Mouse (Mus musculus): ENCODE measurements around the gene Gm21887. TPM values are rescaled to one million over a fixed set of nuclear protein-coding genes. Genes with fewer than 3 reads are reported as not detected.
A peak's percentile ranks its signal among the peaks of the same experiment; 100 is the strongest.
"Not testable (repeated sequence)": the region's sequence is repeated elsewhere in the genome, so short reads cannot be mapped to it uniquely, and the experiment has no call there.

Gene Gm21887
- polyA plus RNA-seq (2016; fragmentation: Nextera tagmentation; extraction: Ambion mirVana): 249 and 311 TPM in 2 replicates

DNA sequence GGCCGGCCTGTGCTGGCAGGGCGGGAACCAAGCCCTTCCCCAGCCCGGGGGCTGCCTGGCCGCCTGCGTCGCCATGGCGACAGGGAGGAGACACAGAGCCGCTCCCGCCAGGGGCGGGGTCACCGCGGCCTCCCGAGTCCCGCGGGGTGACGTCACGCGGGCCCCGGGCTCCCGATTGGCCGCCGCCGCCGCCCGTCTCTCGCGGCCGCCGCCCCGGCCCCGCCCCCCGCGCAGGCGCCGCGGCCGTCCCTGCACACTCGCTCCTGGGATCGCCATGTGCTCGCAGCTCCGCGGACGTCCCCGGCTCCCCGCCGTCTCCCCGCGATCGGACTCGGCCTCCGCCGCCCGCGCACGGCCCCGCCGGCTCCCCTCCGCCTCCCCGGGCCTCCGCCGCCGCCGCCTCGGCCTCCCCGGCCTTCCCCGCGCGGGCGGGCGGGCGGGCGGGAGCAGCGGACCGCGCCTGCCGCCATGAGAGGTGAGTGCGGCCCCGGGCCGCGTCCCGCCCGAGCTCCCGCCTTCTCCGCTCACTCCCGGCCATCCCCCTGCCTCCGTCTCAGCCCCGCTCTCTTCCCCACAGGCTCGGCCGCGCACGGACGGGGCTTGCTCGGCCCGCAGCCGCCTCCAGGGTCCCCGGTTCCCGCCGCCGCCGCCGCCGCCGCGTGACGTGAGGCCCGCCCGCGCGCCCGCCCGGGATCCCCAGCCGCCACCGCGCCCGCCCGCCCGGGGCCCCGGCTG lies at the start of gene Gm21887:
TSS of gene Gm21887 (plus strand) at position 644 of the 735 bp plus-strand sequence.
- Histone ChIP-seq H3K4me3 (peak within 1 kb of the TSS; percentile 50), H3K4me1 (peaks cover 36% of the 10 kb centered on the region), H3K36me3 (replicated peaks) (peaks cover 18% of the 10 kb centered on the region), H3K27ac (peak within 1 kb of the TSS; percentile 86), H3K9me3 (peaks cover 59% of the 10 kb centered on the region)
- not testable (repeated sequence) for H3K27me3 ChIP-seq (ENCODE audit: poor library complexity, severe bottlenecking)
- 85% methylated on average over 118 of the region's 118 CpGs for WGBS
- DNase-seq (ENCODE audit: extremely low spot score, low spot score): peak; percentile 85

DNA sequence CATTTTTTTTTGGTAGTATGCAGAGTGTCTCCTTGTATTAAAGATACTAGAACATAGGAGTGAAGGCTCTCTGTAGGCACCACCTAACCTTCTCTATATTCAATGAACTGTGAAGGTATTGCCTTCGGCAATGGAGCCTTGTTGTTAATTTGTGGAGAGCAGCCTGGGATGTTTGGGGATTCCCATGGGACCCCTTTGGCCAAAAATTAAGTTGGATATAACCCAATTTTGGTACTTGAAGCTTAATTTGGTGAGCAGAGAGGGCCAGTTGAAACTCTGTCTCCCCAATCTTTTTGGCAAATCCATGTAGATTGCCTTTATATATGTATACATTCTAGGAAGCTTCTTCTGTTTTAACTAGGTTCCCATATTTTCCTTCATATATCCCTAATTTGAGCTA lies 40.1 kb upstream of the Gm21887 start:
- 96% methylated on average over 1 of the region's 1 CpGs for WGBS
- Histone ChIP-seq H3K27ac (no peak overlapping the region), H3K36me3 (replicated peaks) (peaks cover 48% of the 10 kb centered on the region), H3K4me3 (no peak overlapping the region), H3K4me1 (no peaks in the 10 kb centered on the region), H3K9me3 (peaks cover 45% of the 10 kb centered on the region), H3K27me3 (ENCODE audit: poor library complexity, severe bottlenecking) (peaks cover 4% of the 10 kb centered on the region; the same call in 1 of the 2 replicates)
- no peak for DNase-seq (ENCODE audit: extremely low spot score, low spot score)

DNA sequence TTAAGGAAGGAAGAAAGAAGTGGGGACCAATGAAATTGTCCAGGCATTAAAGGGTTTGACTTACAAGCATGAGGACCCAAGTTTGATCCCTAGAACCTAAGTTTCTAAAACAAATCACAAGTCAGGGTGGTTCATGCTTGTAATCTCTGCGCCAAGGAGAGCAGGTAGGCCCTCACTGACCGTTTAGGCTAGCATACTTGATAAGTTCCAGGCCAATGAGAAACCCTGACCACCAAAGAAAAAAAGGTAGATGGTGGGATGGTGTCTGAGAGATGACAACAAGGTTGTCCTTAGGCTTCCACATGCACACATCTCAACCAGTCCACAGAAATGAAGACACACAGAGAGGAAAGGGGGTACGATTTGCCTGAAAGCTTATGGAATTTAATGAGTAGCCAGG lies 39.7 kb upstream of the Gm21887 start:
- DNase-seq (ENCODE audit: extremely low spot score, low spot score); H3K27ac ChIP-seq; H3K27me3 ChIP-seq (ENCODE audit: poor library complexity, severe bottlenecking); H3K4me1 ChIP-seq; H3K4me3 ChIP-seq: not testable (repeated sequence)
- Histone ChIP-seq H3K36me3 (replicated peaks) (peaks cover 53% of the 10 kb centered on the region), H3K9me3 (peaks cover 49% of the 10 kb centered on the region)
- 88% methylated on average over 3 of the region's 3 CpGs for WGBS

DNA sequence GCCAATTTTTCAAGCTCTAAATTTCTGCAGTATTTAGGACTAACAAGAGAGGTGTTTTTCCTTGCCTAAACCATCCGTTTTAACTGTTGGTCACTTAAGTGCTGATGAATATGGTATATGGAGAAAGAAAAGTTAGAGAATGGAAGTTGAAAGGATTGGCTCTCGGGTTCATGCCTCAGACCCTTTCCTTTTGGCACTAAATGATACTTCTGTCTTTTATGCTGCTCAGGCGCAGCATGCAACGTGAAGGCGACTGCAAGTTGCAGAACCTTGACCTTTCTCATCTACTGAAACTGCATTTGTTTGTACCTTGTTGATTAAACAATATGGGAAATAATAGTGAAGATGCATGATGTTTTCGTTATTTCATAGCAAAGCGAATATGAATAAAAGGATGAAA lies 38.9 kb upstream of the Gm21887 start:
- Histone ChIP-seq H3K9me3 (peaks cover 57% of the 10 kb centered on the region), H3K36me3 (replicated peaks) (peaks cover 61% of the 10 kb centered on the region)
- DNase-seq (ENCODE audit: extremely low spot score, low spot score); H3K27ac ChIP-seq; H3K4me1 ChIP-seq; H3K27me3 ChIP-seq (ENCODE audit: poor library complexity, severe bottlenecking); H3K4me3 ChIP-seq: not testable (repeated sequence)
- 89% methylated on average over 7 of the region's 7 CpGs for WGBS

DNA sequence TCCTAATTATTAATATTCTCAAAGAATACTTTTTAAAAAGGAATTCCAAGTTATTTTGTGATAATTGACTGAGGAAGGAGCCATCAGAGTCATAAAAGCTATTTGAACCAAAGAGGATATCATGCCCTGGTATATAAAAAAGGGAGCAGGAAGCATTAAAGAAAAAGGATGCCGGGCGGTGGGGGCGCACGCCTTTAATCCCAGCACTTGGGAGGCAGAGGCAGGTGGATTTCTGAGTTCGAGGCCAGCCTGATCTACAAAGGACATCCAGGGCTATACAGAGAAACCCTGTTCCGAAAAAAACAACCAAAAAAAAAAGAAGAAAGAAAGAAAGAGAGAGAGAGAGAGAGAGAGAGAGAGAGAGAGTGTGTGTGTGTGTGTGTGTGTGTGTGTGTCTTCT lies 37.9 kb upstream of the Gm21887 start:
- H3K4me3 ChIP-seq; H3K27ac ChIP-seq; DNase-seq (ENCODE audit: extremely low spot score, low spot score); H3K4me1 ChIP-seq; H3K27me3 ChIP-seq (ENCODE audit: poor library complexity, severe bottlenecking): not testable (repeated sequence)
- WGBS: 87% methylated on average over 6 of the region's 6 CpGs
- Histone ChIP-seq H3K9me3 (peaks cover 64% of the 10 kb centered on the region), H3K36me3 (replicated peaks) (peaks cover 68% of the 10 kb centered on the region)

DNA sequence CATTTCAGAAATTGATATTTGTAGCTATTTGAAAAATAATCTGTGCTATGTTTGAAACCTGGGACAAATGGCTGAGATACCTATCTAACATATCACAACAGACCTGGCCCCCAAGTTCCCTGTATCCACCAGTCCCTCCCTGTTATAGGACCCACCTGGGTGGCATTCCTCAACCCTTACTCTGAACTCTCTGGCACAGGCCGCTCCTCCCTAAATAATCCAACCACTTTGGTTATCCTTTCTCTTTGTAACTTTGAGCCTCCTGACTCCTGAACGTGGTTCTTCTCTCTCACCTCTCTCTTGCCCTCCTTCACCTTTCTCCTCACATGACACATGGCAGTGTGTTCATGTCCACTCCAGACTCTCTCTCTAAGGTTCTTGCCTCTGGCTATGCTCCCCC lies 37.3 kb upstream of the Gm21887 start:
- H3K4me1 ChIP-seq; DNase-seq (ENCODE audit: extremely low spot score, low spot score); H3K27ac ChIP-seq; H3K4me3 ChIP-seq; H3K27me3 ChIP-seq (ENCODE audit: poor library complexity, severe bottlenecking): not testable (repeated sequence)
- H3K36me3 ChIP-seq (replicated peaks): peaks cover 73% of the 10 kb centered on the region
- WGBS: 83% methylated on average over 2 of the region's 2 CpGs
- peaks cover 68% of the 10 kb centered on the region for H3K9me3 ChIP-seq

GRCm38 (mm10) chrX:169972791-169973494 lies 36.5 kb upstream of the Gm21887 start:
- Histone ChIP-seq H3K9me3 (peaks cover 77% of the 10 kb centered on the region), H3K36me3 (replicated peaks) (peaks cover 81% of the 10 kb centered on the region)
- not testable (repeated sequence) for H3K4me3 ChIP-seq; H3K4me1 ChIP-seq; H3K27me3 ChIP-seq (ENCODE audit: poor library complexity, severe bottlenecking); DNase-seq (ENCODE audit: extremely low spot score, low spot score); H3K27ac ChIP-seq
- WGBS: 81% methylated on average over 6 of the region's 6 CpGs

GRCm38 (mm10) chrX:169973806-169974205 lies 35.7 kb upstream of the Gm21887 start:
- Histone ChIP-seq H3K9me3 (peaks cover 85% of the 10 kb centered on the region), H3K36me3 (replicated peaks) (peaks cover 90% of the 10 kb centered on the region)
- 62% methylated on average over 3 of the region's 3 CpGs for WGBS
- not testable (repeated sequence) for H3K27me3 ChIP-seq (ENCODE audit: poor library complexity, severe bottlenecking); H3K27ac ChIP-seq; H3K4me3 ChIP-seq; H3K4me1 ChIP-seq; DNase-seq (ENCODE audit: extremely low spot score, low spot score)

GRCm38 (mm10) chrX:169974456-169974855 lies 35.0 kb upstream of the Gm21887 start:
- DNase-seq (ENCODE audit: extremely low spot score, low spot score); H3K27me3 ChIP-seq (ENCODE audit: poor library complexity, severe bottlenecking); H3K27ac ChIP-seq; H3K4me1 ChIP-seq; H3K4me3 ChIP-seq: not testable (repeated sequence)
- WGBS: 66% methylated on average over 4 of the region's 4 CpGs
- H3K36me3 ChIP-seq (replicated peaks): peaks cover 96% of the 10 kb centered on the region
- H3K9me3 ChIP-seq: peaks cover 92% of the 10 kb centered on the region

DNA sequence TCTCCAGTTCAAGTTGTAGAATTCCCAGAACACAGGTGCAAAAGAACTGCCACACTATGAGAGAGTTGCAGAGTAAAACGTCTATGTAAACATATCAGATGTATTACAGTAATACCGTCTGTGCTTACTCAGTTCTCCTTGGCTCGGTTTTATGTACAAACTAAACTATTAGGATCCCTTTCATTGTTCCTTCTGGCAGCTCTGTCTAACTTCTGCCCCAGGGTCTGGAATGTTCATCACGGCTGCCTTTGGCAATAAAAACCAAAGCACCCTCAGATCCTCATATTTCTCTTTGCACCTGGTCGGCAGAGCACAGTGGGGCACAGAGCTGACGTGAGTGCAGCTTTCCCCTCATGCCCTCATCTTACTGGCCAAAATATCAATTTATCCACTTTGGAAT lies 34.5 kb upstream of the Gm21887 start:
- H3K36me3 ChIP-seq (replicated peaks): peaks cover 96% of the 10 kb centered on the region
- H3K9me3 ChIP-seq: peaks cover 92% of the 10 kb centered on the region
- 86% methylated on average over 6 of the region's 6 CpGs for WGBS
- H3K4me1 ChIP-seq; H3K27me3 ChIP-seq (ENCODE audit: poor library complexity, severe bottlenecking); H3K4me3 ChIP-seq; H3K27ac ChIP-seq; DNase-seq (ENCODE audit: extremely low spot score, low spot score): not testable (repeated sequence)

DNA sequence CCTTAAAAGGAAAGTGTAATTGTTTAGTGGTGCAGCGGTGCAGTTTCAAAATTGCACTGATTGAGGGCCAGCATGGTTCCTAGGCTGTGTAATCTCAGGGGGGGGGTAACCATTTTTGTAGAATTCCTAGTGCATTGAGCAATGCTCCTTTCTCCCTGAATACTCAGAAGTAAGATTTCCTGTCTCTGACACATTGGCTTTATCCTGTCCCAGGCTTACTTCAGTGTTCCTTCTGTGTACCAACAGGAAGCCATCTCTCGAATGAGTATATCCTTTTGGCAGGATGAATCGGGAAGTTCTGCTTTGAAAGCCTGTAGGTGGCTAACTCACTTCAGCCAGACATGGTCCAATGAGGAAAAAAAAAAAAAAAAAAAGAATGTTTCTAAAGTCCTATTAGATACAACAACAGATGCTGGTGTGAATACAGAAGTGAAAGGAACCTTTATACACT lies 33.8 kb upstream of the Gm21887 start:
- DNase-seq (ENCODE audit: extremely low spot score, low spot score); H3K4me1 ChIP-seq; H3K4me3 ChIP-seq; H3K27ac ChIP-seq; H3K27me3 ChIP-seq (ENCODE audit: poor library complexity, severe bottlenecking): not testable (repeated sequence)
- Histone ChIP-seq H3K9me3 (peaks cover 92% of the 10 kb centered on the region), H3K36me3 (replicated peaks) (peaks cover 96% of the 10 kb centered on the region)
- WGBS: 88% methylated on average over 3 of the region's 3 CpGs

GRCm38 (mm10) chrX:169976340-169976739 lies 33.1 kb upstream of the Gm21887 start:
- H3K27ac ChIP-seq; H3K4me1 ChIP-seq; H3K4me3 ChIP-seq; DNase-seq (ENCODE audit: extremely low spot score, low spot score); H3K27me3 ChIP-seq (ENCODE audit: poor library complexity, severe bottlenecking): not testable (repeated sequence)
- peaks cover 96% of the 10 kb centered on the region for H3K36me3 ChIP-seq (replicated peaks)
- 66% methylated on average over 5 of the region's 5 CpGs for WGBS
- H3K9me3 ChIP-seq: peaks cover 95% of the 10 kb centered on the region

- H3K27me3 ChIP-seq (ENCODE audit: poor library complexity, severe bottlenecking); H3K4me1 ChIP-seq; H3K27ac ChIP-seq; DNase-seq (ENCODE audit: extremely low spot score, low spot score); H3K4me3 ChIP-seq: not testable (repeated sequence)
- 92% methylated on average over 7 of the region's 7 CpGs for WGBS
- peaks cover 96% of the 10 kb centered on the region for H3K36me3 ChIP-seq (replicated peaks)
- peaks cover 95% of the 10 kb centered on the region for H3K9me3 ChIP-seq
Observed at GRCm38 (mm10) chrX:169977856-169978435, 31.5 kb upstream of the Gm21887 start.

Data from forebrain, embryonic 10.5 days (tissue).